ENCODE assay signal across 29 mouse cellular contexts in the genomic region with DNA sequence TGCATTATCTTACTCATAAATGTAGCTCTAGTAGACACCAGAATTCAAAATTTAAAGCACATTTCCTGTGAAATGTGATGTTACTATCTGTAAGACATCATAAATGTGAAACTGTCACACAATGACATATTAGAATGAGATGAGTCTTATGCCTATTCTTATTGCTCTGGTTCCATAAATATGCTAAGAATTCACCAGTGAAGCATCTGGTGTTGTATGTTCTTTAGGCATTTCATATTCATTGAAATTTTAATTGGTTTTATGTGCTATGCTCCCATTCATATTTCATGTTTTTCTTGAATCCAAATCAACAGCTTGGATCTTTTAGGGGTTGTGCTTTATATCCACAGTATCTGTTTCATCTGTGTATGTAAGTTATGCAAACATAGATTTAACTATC.
"Had no signal": no experiment of that assay in that cellular context is flagged by ENCODE, and none has a peak within 500 bp of the region (broad histone marks: within the 10 kb centered on the region; RNA-seq: fewer than 3 reads in every experiment).

No protein-coding gene starts in this region.

- H3K4me3 ChIP-seq: heart, embryonic 10.5 days; heart, embryonic 12.5 days; hindbrain, embryonic 10.5 days; hindbrain, embryonic 12.5 days; intestine, embryonic 15.5 days; left cerebral cortex, adult 2 months; limb, embryonic 10.5 days; limb, embryonic 12.5 days; liver, embryonic 13.5 days; liver, embryonic 15.5 days had no signal

- H3K4me1 ChIP-seq: heart, embryonic 10.5 days; heart, embryonic 12.5 days; hindbrain, embryonic 10.5 days; hindbrain, embryonic 12.5 days; intestine, embryonic 15.5 days; limb, embryonic 10.5 days; limb, embryonic 12.5 days; liver, embryonic 13.5 days; liver, embryonic 15.5 days had no signal

- H3K27ac ChIP-seq: heart, embryonic 10.5 days; hindbrain, embryonic 10.5 days; hindbrain, embryonic 12.5 days; hindbrain, embryonic 14.5 days; intestine, embryonic 15.5 days; kidney, postnatal 0 days; left cerebral cortex, adult 2 months; limb, embryonic 10.5 days; limb, embryonic 12.5 days; liver, embryonic 13.5 days; liver, embryonic 15.5 days had no signal

- H3K4me2 ChIP-seq: heart, embryonic 12.5 days; hindbrain, embryonic 12.5 days; hindbrain, embryonic 14.5 days; intestine, embryonic 15.5 days; limb, embryonic 12.5 days; liver, embryonic 11.5 days; liver, embryonic 13.5 days; liver, embryonic 15.5 days had no signal

- DNase-seq: gastrocnemius, postnatal 10 days; gastrocnemius, postnatal 25 days; heart, adult 18-20 months; heart, postnatal 10 days; heart, postnatal 4 days; kidney, adult 18-20 months; kidney, adult 8-10 months; kidney, postnatal 14 days; kidney, postnatal 36 days; layer of hippocampus, adult 9-11 months; layer of hippocampus, postnatal 36 days; liver; liver, embryonic 13.5 days; liver, postnatal 0 days had no signal

- H3K27me3 ChIP-seq: heart, embryonic 12.5 days; hindbrain, embryonic 12.5 days; intestine, embryonic 15.5 days; limb, embryonic 12.5 days; liver, embryonic 13.5 days; liver, embryonic 15.5 days had no signal

- H3K36me3 ChIP-seq: heart, embryonic 10.5 days; heart, embryonic 12.5 days; hindbrain, embryonic 10.5 days; hindbrain, embryonic 12.5 days; intestine, embryonic 15.5 days; limb, embryonic 10.5 days; limb, embryonic 12.5 days; liver, embryonic 13.5 days; liver, embryonic 15.5 days had no signal

- H3K9me3 ChIP-seq: heart, embryonic 10.5 days; heart, embryonic 12.5 days; hindbrain, embryonic 10.5 days; hindbrain, embryonic 12.5 days; intestine, embryonic 15.5 days; limb, embryonic 10.5 days; limb, embryonic 12.5 days; liver, embryonic 15.5 days had no signal

- ATAC-seq: hindbrain, embryonic 16.5 days; inflammation-experienced regulatory T-cells, adult 6 months; intestine, embryonic 15.5 days; intestine, postnatal 0 days; liver, postnatal 0 days had no signal

- H3K9ac ChIP-seq: heart, embryonic 12.5 days; hindbrain, embryonic 12.5 days; hindbrain, embryonic 14.5 days; intestine, embryonic 15.5 days; limb, embryonic 12.5 days; liver, embryonic 13.5 days; liver, embryonic 15.5 days; liver, postnatal 0 days had no signal
